Mouse (Mus musculus) naive thymus-derived CD4-positive, alpha-beta T cell, adult 2 months (primary cell): ENCODE data around the gene Gps1.
A peak's percentile ranks its signal among the peaks of the same experiment; 100 is the strongest.
"Not testable (repeated sequence)": the region's sequence is repeated elsewhere in the genome, so short reads cannot be mapped to it uniquely, and the experiment has no call there.

Source experiments
- DNase-seq: peaks from one replicate; pipeline ENCODE4 v3.0.0-alpha.2; 2011; ENCODE audit warnings: low read depth

Gps1 gene

DNA sequence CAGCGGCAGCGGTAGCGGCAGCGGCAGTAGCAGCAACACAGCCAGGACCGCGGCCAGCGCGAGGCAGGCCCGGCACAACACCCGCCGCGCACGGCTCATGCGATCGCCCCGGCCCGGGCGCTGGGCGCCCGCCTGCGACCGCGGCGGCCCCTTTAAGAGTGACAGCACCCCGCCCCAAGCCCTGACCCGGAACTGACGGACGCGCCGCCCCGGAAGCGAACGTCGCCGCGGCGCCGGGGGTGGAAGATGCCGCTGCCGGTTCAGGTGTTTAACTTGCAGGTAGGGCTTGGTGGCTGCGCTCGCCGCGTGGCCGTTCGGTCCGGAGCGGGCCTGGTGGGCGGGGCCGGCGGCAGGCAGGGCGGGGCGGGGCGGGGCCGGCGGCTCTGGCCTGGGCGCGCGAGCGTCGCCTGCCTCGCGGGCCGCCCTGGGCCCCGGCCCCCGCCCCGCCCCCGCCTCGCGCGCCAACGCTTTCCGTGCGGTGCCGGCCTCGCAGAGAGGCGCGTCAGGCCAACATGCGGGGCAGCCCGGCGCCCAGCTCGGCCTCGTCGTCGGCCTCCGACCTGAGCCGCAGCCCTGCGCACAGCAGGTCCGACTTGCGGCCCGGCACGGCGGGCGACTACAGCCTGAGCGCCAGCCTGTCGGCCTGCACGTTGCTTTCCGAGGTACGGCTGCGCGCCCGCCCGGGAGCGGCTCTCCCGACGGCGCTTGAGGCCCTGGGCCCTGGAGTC lies at the start of gene Gps1, which contains the start of gene Rfng:
Gene Gps1 (plus strand): TSS at position 209 of the 728 bp plus-strand sequence.
Gene Rfng (minus strand): TSS at position 144 of the 728 bp plus-strand sequence.
- DNase-seq, result peak; percentile 78

DNA sequence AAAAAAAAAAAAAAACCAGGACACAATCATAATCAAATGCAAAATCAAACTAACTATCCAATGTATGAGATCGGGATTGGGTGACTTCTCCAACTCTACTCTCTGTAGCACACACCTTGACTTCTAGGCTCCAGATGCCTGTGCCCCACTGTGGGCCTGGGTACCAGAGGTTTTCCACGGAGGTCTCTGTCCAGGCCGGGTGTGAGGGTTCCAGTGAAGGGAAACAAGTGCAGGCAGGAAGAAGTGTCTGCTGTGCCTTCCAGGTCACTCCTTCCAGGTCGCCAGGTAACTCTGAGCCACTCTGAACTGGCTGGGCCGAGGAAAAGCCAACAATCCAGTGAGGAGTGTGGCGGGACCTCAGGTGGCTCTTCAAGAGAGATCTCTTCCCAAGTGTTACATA lies 47.6 kb upstream of the Gps1 start:
- no peak for DNase-seq

DNA sequence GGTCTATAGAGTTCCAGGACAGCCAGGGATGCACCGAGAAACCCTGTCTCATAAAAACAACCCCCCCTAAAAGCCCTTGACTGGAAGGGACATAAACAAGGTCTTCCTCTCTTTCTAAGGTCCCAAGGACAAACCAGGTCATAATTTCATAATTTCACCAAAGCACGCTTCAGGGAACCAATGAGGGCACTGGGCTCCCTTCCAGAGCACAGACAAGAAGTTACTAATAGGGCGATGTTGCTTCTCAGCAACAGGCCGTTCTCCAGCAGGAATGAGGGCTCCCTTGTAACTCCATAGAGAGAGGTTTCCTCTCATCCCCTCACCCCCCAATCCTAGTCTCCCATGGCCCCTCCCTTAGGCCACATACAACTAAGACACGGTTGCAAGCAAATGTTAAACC lies 43.1 kb upstream of the Gps1 start:
- DNase-seq, result no peak

DNA sequence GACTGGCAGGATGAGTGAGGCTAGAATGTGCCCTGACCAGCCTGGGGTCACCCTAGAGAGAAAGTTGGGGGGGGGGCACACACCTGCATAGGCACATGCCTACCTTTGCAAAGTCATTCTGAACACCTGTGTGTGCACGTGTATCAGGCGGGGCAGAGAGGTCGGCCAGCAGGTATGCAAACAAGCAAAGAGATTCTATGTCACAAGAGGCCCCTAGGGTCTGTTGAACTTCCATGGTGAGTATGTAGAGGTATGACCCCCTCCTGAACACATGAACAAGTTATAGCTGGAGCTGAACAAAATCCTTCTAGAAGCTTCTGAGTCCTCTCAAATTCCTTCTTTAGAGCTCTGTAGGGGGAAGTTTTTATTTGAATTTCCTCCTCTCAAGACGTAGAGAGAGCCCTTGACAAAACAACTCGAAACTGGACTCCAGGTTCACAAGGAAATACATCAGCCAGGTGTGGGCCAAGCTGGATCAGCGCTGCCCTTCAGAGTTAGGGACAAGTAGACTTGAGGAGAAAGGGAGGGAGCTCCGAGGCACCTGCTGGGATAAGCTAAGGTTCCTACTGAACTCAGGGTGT lies 39.9 kb upstream of the Gps1 start:
- no peak for DNase-seq

DNA sequence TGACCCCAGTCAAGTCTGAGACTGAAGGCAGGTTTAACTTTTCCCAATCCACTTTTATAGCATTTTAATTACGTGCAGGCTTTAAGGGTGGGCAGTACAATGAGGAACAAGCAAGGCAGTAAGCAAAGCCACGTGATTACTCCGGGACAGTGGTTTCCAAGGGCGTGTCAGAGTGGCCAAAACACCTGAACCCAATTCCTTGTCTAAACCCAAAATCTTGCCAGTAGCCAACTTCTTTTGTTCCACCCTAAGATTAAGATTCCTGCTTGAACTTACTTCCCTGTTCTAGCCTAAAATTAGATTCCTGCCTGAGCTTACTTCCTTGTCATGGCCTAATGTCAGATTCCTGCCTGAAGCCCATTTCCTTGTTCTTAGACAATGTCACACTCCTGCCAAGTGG lies 36.1 kb upstream of the Gps1 start:
- no peak for DNase-seq

DNA sequence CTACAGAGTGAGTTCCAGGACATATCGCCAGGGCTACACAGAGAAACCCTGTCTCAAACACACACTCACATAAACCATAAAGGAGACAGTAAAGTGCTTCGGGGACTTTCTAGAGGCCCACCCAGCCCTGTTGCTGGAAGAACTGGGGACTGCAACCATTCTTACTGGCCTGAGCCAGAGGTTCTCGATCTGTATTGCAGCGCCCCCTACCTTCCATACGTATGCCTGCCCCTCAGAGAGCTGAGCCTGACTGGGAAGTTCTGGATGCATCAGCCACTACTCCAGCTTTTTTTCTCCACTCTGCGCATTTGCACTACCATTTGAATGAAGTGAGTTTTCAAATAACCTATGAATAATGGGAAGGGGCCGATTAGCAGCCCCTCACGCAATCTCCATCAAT lies 34.6 kb upstream of the Gps1 start:
- peak; percentile 70 for DNase-seq

DNA sequence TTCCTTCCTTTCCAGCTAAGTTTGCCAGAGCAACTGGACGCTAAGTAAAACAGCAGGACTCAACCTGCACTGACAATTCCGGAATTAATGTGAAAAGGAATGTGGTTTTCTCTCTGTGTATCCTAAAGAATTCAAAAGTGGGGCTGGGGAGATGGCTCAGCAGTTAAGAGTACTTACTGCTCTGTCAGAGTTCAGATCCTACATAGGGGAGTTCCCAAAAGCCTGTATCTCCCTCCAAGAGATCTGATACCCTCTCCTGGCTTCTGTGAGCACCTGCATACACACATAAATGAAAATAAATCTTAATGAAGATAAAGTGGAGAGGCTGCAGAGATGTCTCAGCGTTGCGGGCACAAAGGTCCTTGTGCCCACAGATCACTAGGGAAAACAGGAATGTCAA lies 32.5 kb upstream of the Gps1 start:
- no peak for DNase-seq

DNA sequence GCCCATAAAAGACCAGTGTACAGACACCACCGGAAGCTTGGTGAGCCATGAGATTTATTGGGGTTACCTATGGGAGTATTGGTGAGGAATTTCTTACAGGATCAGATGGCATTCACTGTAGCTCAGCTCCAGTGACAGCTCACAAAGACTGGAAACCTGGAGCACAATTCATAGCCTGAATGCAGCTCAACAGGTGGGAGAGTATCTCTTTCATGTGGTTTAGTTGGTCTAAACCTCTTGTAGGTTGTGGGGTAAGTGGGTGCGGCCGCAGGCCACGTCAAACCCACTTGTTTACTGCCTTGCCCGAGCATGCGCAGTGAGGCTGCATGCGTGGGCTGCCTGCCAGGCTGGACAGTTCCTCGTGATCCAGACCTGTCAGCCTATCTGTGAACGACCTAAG lies 23.8 kb upstream of the Gps1 start:
- no peak for DNase-seq

DNA sequence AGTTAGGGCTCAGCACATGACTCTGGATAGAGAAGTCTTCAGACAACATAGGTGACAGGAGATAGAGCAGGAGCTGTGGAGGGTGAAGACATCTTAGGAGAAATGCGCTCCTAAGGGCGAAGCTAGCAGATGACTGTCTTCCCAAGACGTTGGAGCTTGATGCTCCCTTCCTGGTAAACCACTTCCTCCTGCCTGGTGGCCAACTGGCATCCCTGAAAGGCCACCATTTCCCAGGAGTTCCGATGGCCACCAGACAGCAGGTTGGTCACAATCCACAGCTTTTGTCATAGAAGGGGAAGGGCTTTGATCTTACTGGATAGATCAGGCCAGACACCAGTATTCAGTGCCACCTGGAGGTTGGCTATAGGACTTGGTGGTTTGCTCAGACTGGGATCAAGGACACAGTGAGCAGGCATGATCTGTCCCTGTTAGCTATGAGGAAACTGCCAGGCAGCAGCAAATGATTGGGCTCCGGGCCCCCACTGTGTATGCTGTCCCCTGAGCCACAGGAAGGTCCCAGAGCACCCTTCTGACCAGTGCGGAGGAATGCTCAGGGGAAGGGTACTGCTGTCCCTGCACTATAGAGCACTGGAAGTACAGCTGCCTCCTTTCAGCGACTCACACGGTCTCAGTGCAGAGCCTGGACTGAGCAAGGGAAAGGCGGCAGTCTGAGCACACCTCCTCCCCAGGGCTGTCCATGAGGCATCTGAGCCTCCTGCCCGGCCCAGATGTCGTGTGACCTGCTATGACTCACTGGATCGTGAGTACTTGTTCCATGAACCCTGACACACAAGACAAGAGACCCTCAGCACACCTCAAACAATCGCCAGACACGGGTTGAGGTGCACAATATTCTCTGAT lies 22.0 kb upstream of the Gps1 start:
- DNase-seq, result no peak

DNA sequence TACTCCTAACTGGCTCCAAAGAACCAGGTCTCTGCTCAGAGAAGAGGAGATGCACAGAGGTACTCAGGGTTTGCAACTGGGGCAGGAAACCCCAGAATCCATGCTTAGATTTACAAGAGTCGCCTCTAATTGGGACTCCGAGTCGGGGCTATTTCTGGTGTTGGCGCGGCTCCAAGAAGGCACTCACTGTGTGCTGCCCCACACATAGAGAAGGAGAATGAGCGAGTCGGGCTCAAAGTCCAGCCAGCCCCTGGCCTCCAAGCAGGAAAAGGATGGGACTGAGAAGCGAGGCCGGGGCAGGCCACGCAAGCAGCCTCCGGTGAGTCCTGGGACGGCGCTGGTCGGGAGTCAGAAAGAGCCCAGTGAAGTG lies 21.4 kb upstream of the Gps1 start, which contains the start of gene Hmga1b:
Gene Hmga1b (plus strand): TSS at position 123 of the 370 bp plus-strand sequence.
- not testable (repeated sequence) for DNase-seq

DNA sequence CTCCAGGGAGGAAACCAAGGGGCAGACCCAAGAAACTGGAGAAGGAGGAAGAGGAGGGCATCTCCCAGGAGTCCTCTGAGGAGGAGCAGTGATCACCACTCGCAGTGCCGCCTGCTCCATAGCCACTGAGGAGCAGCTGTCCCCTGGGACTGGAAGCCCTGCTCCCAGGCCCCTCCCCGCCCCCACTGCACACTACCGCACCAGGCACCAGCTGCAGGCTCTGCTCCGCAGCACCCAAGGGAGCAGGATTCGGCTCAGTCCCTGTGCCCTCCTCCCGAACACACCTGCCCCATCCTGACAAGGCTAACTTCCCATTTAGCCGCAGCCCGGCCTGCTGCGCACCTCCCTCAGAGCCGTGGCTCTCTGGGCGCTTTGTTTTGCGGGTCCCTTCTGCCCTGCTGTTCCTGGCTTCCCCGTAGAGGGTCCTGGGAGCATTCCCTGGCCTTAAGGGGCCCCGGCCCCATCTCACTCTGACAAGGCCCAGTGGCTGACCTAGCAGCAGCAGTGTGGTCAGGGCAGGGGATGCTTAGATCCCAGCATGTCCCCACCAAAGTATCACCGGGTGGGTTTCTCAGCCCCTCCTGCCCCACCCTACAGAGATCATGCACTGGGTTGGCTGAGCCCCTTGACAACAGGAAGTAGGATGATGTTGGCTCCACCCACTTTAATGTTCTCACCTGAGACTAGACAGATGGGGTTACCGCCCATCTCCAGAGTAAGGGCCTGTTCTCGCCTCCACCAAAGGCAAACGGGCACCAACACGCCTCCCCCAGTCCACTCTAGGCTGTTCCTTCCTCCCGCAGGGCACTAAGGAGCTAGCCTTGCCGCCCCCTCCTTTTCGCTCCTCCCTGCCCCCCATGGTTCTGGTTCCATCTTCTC lies 20.7 kb upstream of the Gps1 start:
- DNase-seq, result not testable (repeated sequence)

DNA sequence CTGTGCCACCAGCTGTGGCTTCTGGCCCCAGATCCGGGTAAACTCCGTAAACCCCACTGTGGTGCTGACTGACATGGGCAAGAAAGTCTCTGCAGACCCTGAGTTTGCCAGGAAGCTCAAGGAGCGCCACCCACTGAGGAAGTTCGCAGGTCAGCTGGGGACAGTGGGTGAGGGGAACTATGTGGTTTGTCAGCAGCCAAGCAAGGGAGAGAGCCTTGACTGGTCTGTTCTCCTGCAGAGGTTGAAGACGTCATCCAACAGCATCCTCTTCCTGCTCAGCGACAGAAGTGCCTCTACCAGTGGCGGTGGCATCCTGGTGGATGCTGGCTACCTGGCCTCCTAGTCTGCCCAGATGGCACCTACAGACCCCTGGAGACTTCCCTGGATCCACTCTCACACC lies 17.0 kb upstream of the Gps1 start:
- not testable (repeated sequence) for DNase-seq

DNA sequence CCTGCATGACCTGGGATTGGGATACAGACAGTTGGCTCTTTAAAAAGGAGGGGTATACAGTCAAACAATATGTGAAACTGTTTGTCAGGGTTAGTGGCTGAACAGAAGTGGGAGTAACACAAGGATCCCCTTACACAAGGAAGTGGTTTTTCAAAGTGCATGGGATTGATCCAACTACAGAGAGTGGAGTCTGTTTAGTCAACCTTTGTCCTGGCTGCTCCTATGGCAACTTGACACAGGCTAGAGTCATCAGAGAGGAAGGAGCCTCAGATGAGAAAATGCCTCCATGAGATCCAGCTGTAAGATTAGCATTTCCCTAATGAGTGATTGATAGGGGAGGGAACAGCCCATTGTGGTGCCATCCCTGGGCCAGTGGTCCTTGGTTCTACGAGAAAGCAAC lies 15.9 kb upstream of the Gps1 start:
- DNase-seq, result no peak

DNA sequence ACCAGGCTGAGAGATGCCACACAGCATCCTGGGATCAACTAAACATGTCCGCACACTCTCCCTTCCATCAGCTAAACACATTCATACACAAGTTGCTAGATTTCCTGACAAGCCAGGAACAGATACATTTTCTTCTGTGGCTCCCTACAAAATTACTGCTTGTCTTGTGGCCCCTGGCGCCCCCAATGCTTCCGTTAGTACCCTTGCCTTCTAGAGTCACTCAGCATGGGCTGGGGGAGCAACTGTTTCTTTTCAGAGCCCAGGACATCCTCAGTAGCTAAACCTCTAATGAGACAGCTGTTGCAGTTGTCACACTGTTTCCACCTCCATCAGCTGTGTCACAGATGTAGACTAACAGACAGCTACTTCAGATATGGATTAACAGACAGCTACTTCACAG lies 11.3 kb upstream of the Gps1 start:
- DNase-seq, result no peak

DNA sequence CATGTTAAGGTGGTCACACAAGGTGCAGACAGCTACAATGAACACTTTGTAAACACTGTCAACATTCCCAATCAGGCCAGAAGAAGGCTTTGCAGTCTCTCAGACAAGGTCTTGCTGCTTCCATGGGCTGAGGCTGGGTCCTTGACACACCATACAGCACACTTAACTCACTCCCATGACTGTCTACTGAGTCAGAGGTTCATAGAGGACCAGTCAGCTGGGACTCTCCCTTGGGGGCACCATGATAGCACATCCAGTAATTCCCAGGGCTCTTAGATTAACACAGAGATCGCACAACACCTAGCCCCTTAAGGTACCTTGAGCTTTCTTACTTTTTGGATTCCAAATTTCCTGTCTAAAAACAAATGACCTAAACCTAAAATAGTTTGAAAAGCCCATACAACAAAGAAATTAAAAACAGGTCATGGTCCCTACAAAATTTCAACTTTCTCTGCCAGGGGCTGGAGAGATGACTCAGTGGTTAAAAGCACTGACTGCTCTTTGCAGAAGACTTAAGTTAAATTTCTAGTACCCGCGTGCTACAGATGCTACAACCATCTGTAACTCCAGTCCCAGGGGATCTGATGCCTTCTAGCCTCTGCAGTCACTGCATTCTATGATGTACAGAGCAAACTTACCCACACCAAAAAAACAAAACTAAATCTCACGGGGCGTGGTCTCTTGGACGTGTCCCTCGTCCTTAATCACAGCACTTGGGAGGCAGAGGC lies 10.4 kb upstream of the Gps1 start:
- DNase-seq, result no peak

DNA sequence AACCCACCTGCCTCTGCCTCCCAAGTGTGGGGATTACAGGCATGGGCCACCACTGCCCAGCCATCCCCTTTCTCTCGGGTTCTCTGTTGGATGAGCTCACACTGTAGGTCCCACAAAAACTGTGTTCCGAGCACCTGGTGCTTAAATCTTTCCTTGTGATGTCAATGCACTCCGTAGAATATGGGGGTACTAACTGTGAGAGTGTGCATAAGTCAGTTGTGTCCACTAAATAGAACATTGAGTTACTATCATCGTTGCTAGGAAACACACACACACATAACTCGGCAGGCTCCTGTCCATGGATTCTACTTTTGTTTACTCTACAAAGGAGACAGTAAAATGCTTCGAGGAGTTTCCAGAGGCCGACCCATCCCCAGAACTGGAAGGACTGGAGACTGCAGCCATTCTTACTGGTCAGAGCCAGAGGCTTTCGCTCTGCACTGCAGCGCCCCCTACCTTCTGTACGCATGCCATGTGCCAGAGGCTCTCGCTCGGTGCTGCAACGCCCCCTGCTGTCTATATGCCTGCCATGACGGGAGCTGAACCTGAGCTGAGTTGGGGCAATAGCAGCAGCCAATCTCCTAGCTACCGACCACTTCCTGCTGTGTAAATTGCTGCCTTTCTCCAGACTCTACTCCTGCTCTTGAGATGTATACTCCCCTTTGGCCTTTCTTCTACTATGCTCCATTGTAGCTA lies 8.2 kb upstream of the Gps1 start:
- DNase-seq, result peak; percentile 96

DNA sequence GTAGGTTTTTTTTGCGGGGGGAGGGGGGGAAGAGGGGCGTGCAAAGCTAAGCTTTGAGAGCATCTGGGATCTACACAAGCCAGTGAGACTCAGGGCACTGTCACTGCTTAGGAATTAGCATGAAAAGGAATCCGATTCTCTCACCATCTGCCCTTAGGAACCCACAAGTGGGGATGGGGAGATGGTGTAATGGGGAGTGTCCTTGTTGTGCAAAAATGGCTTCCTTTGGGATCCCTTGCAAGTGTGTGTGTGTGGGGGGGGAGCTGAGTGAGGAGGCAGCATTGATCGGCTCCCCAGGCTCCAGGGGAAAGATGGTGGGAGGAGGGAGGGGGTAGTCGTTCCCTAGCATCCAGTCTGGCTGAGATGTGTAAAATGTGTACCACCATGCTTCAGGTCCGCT lies 6.9 kb upstream of the Gps1 start:
- DNase-seq, result no peak

DNA sequence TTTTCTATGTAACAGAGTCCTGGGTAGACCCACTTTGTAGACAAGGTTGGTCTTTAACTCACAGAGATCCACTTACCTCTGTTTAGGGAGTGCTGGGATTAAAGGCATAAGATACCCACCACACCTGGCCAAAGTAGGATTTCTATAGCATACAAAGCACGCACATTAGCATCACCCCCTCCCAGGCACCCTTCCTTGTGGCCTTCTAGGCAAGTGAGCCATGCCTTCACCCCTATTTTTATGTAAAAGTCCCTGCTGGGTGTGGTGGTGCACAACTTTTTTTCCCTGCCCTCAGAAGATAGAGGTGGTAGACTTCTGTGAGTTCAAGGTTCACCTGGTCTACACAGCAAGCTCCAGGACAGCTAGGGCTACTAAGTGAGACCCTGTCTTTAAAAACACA lies 4.2 kb upstream of the Gps1 start:
- no peak for DNase-seq

DNA sequence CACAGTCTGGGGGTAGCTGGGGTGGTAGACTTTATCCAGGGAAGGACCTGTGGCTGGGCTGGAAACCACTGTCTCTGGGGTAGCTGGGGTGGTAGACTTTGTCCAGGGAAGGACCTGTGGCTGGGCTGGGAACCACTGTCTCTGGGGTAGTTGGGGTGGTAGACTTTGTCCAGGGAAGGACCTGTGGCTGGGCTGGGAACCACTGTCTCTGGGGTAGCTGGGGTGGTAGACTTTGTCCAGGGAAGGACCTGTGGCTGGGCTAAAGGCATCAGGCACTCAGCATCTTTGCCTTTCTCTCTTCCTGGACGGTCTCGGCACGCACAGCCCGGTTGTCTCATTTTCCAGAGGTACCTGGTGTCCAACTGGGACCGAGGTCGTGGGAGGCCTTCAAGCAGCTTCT lies 2.7 kb upstream of the Gps1 start:
- not testable (repeated sequence) for DNase-seq

DNA sequence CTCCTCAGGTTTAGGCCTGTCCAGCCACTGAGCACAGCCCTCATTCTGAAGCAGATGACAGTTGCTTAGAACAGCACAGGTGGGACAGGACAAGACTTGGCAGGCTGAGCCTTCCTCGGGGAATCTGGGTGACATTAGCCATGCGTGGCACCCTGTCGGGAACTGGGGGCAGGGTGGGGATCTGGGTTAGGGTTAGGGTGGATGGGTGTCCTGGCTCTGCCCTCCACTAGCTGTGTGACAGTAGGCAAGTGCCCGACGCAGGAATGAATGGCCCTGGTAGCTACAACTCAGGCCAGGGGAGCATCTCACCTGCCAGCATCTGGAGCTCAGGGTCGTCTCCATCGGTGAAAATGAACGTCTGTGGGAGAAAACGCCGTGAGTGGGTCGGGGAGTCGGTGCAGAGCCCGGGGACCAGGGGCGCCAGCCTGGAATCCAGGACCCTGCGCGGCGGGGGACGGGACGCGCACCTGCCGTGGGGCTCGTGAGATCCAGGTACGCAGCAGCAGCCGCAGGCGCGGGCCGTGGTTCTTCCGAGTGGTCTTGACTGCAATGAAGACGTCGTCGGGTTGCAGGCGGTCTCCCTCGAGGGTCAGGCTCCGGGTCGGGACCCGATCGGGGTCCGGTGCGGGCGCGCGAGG lies 527 bp upstream of the Gps1 start:
- DNase-seq, result peak; percentile 34
